Mouse (Mus musculus) ES-Bruce4 (cell line): ENCODE data around the gene Ppp1r8. TPM values are rescaled to one million over a fixed set of nuclear protein-coding genes. Genes with fewer than 3 reads are reported as not detected.

Experiments used
- H3K27ac ChIP-seq: 2 replicates; pipeline ENCODE4 v1.5.1; 2012; ENCODE audit warnings: low read length, inconsistent platforms; ENCODE audit not compliant: insufficient read depth
- H3K27me3 ChIP-seq: 2 replicates; pipeline ENCODE4 v1.6.1; 2012; ENCODE audit warnings: mild to moderate bottlenecking, low read length, inconsistent platforms; ENCODE audit not compliant: control insufficient read depth, poor library complexity, insufficient read depth, severe bottlenecking
- H3K36me3 ChIP-seq: 2 replicates; pipeline ENCODE4 v1.6.1; 2012; ENCODE audit warnings: inconsistent platforms, mild to moderate bottlenecking, low read length, moderate library complexity; ENCODE audit not compliant: control insufficient read depth, poor library complexity, insufficient read depth, severe bottlenecking
- H3K4me1 ChIP-seq: one replicate; pipeline ENCODE4 v1.8.1; 2011; ENCODE audit warnings: low read length; ENCODE audit not compliant: control insufficient read depth, insufficient read depth
- H3K4me3 ChIP-seq: 2 replicates; pipeline ENCODE4 v1.5.1; 2011; ENCODE audit warnings: low read depth, mild to moderate bottlenecking, low read length
- H3K9ac ChIP-seq: 2 replicates; pipeline ENCODE4 v1.6.1; 2012; ENCODE audit warnings: low read depth, mild to moderate bottlenecking, inconsistent platforms; ENCODE audit not compliant: poor library complexity, severe bottlenecking
- H3K9me3 ChIP-seq: replicated peaks from 2 replicates; pipeline ENCODE4 v1.6.1; 2012; ENCODE audit warnings: mild to moderate bottlenecking, low read length, inconsistent platforms; ENCODE audit not compliant: control insufficient read depth, poor library complexity, insufficient read depth, severe bottlenecking
- CTCF ChIP-seq: IDR thresholded peaks from one replicate; pipeline ENCODE4 v1.8.1; 2011; ENCODE audit warnings: low read depth, low read length
- EP300 ChIP-seq: IDR thresholded peaks from 2 replicates; pipeline ENCODE4 v1.6.1; 2011; ENCODE audit warnings: low read depth, low read length; ENCODE audit not compliant: insufficient read depth
- POLR2A ChIP-seq: IDR thresholded peaks from one replicate; pipeline ENCODE4 v1.8.1; 2011; ENCODE audit warnings: low read length; ENCODE audit not compliant: insufficient read depth
- polyA plus RNA-seq: library from polyadenylated mRNA; stranded (reverse); fragments of >200 nt; gene quantifications from 2 replicates; pipeline ENCODE4 v1.2.4, GENCODE M21; 2011; ENCODE audit warnings: low read depth; ENCODE audit not compliant: missing spikeins, insufficient read depth, insufficient read length

Gene Ppp1r8
- 91.6 and 95.2 TPM in 2 replicates for polyA plus RNA-seq

DNA sequence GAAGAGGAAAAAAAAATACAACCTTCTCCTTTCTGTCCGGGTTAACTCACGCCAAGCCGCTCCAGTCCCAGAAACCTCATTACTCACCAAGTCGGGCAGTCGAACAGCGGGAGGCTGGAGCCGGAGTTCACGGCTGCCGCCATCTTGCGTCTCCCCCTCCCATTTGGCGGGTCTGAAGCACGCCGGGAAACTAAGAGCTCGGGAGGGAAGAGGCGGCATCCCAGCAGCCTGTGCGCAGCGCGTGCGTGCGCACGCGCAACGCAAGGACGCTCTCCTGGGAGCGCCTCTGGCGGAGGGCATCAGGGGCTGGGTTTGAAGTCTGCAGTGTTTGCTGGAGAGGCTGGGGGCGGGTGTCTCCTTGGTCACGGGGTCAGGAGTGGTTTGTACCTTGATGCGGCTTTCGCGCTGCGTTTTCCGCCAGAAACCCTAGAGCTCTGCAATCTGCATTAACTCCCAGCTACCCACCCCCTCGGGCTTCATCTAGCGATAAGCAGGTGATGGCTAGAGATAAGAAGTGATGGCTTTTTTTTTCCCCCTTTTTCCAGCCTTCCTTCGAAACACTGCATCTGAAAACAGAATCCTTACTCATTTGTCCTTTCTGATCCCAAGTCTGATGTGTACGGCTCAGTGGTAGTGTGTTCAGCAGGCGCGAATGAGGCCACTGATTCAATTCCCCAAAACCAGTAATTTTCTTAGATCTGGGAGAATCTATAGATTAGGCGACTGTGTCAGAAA lies at the start of gene Ppp1r8:
Gene Ppp1r8, minus strand, starts transcription at position 200 of the 735 bp plus-strand sequence.
- TF ChIP-seq CTCF (peak; percentile 3), POLR2A (peak; percentile 98), EP300 (0 out of 2 replicates have a peak, but pooled peaks have one; percentile 56)
- Histone ChIP-seq H3K9me3 (no peaks in the 10 kb centered on the region), H3K9ac (peak within 1 kb of the TSS; percentile 90), H3K4me3 (peak within 1 kb of the TSS; percentile 91), H3K4me1 (no peaks in the 10 kb centered on the region), H3K36me3 (peaks cover 29% of the 10 kb centered on the region), H3K27me3 (no peaks in the 10 kb centered on the region), H3K27ac (peak within 1 kb of the TSS; percentile 84)

DNA sequence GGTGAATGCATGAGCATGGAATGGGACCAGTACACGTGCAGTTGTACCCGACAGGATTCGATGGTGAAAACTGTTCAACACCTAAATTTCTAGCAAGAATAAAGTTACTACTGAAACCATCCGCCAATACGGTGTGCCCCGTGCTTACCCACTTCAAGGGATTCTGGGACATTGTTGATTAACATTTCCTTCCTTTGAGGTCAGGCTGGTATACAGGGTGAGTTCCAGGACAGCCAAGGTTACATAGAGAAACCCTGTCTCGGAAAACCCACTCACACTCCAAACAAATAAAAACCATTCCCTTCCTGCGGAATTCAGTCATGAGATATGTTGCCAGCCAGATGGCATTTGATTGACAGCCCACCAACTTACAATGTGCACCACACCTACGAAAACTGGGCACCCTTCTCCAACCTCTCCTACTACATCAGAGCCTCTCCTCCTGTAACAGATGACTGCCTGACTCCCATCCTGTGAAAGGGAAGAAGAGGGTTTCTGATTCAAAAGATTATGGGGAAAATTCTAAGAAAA lies 41.9 kb upstream of the Ppp1r8 start:
- Histone ChIP-seq H3K4me3 (peak overlapping the region; percentile 95), H3K27me3 (no peaks in the 10 kb centered on the region), H3K4me1 (no peaks in the 10 kb centered on the region), H3K9me3 (no peaks in the 10 kb centered on the region), H3K27ac (peak overlapping the region; percentile 24), H3K9ac (peak overlapping the region; percentile 78), H3K36me3 (no peaks in the 10 kb centered on the region)
- TF ChIP-seq POLR2A (no peak), EP300 (no peak), CTCF (no peak)

DNA sequence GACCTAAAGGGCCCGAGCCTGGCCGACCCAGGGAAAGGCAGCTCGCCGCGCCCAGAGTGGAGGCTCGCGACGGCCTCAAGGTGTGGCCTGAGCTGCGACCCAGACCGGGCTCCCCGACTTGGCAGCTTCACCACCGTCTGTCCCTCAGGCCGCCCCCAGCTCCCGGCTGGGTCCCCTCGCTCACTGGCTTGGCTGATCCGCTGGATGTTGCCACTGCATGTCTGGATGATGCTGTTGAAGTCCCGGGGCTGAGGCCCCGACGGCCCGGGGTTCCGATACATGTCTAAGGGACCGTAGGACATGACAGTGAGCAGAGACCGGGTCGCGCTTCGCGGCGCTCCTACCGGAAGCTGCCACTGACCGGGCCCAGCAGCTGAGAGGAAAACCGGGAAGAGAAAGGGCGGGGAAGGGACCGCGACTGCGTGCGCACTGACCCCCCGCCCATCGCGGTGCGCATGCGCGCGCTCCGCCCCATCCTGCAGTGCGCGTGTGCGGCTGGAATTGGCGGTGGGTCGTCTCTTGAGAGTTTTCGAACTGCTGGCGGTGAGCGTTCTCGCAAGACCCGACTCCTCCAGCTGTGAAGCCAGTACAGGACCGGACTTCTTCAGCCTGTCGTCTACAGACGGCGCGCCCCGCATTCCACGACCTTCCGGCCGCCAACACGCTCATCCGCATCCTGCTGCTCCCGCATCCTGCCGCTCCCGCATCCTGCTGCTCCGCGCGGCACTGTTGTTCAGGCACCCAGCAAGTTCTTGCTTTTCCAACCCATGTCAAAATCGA lies 41.3 kb upstream of the Ppp1r8 start, which contains the start of gene Stx12:
Gene Stx12, minus strand, starts transcription at position 446 of the 780 bp plus-strand sequence.
- TF ChIP-seq CTCF (no peak), POLR2A (peak; percentile 90), EP300 (0 out of 2 replicates have a peak, but pooled peaks have one; percentile 20)
- no peaks in the 10 kb centered on the region for H3K9me3 ChIP-seq
- no peaks in the 10 kb centered on the region for H3K27me3 ChIP-seq
- no peaks in the 10 kb centered on the region for H3K36me3 ChIP-seq
- peak within 1 kb of the TSS; percentile 95 for H3K4me3 ChIP-seq
- H3K4me1 ChIP-seq, result no peaks in the 10 kb centered on the region
- peak within 1 kb of the TSS; percentile 78 for H3K9ac ChIP-seq
- H3K27ac ChIP-seq, result peak within 1 kb of the TSS; percentile 24

DNA sequence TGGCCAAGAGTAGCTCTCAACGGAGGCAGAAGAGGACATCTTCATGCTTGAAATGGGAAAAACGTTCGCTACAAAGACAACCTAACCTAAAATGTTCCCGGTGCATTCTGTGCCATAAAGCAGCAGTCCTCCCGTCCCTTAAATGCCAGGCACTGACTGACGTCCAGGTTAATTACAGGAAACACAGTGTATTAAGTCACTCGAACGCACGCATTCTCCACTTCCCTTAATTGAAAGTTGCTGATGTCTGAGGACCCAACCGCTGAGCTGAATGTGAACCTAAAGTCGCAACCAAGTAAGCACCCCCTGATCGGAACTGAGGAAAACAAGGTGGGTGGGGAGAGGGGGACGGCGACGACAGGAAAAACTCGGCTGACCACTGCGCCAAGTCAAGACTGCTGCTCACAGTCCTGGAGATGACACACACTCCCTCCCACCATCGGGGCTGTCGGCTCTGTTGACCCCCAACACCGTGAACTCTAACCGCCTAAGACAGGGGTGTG lies 40.6 kb upstream of the Ppp1r8 start:
- no peak for TF ChIP-seq EP300
- TF ChIP-seq CTCF, result no peak
- no peak for TF ChIP-seq POLR2A
- H3K27me3 ChIP-seq, result no peaks in the 10 kb centered on the region
- H3K9me3 ChIP-seq, result no peaks in the 10 kb centered on the region
- peak overlapping the region; percentile 78 for H3K9ac ChIP-seq
- no peaks in the 10 kb centered on the region for H3K4me1 ChIP-seq
- no peaks in the 10 kb centered on the region for H3K36me3 ChIP-seq
- peak overlapping the region; percentile 75 for H3K4me3 ChIP-seq
- H3K27ac ChIP-seq, result no peak overlapping the region

DNA sequence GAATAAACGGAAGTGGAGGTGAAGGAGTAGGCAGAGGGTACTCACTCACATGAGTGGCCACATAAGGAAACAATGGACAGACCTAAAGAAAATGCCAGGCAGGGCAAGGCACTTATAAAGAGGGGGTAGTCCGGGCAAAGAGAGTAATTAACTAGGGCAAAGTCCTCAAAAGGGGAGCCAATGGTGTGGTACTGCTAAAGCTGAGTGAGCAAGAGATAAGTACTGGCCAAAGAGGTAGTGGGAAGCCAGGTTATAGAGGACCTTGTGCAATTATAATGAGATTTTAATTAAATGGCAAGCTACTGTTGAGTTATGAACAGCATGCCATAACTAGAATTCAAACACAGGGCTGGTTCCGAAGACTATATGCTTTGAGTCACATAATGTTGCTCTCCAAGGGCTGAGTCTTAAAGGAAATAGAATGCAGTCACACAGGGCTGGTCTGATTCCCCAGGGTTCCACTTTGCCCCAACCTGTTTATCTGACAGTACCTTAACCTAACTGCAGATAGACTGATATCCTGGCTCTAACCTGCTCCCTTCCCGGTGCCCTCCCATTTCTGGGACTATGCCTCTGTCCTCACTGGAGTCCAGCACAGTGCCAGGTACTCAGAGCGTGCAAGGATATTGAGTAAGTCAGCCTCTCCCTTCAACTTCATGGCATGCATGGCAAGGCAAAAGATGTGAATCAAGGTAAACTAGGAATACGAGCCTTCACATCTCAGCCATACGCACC lies 31.6 kb upstream of the Ppp1r8 start:
- Histone ChIP-seq H3K4me3 (no peak overlapping the region), H3K4me1 (no peaks in the 10 kb centered on the region), H3K36me3 (peaks cover 5% of the 10 kb centered on the region; the same call in 1 of the 2 replicates), H3K27me3 (no peaks in the 10 kb centered on the region), H3K9me3 (no peaks in the 10 kb centered on the region), H3K27ac (no peak overlapping the region), H3K9ac (no peak overlapping the region)
- TF ChIP-seq EP300, result no peak
- no peak for TF ChIP-seq POLR2A
- TF ChIP-seq CTCF, result no peak
